Comparison of ENCODE assay signal across 8 mouse cellular contexts in genomic region chr11:120949863-120950262, GRCm38 (mm10). TPM values are rescaled to one million over a fixed set of nuclear protein-coding genes. Genes with fewer than 3 reads are reported as not detected.
A peak's percentile ranks its signal among the peaks of the same experiment; 100 is the strongest.
DNase-seq lines count a peak whose midpoint lies in the region; ATAC-seq and TF ChIP-seq lines count a peak whose summit lies in the region.

No protein-coding gene starts in this region.

- no peak overlapping the region for H3K27ac ChIP-seq in kidney, embryonic 16.5 days (ENCODE audit: low read length)
- H3K27ac ChIP-seq in embryonic facial prominence, embryonic 15.5 days (replicated peaks): no peak overlapping the region
- H3K27ac ChIP-seq in intestine, postnatal 0 days (ENCODE audit: low read depth, low read length): no peak overlapping the region; the same call in 1 of the 2 replicates
- H3K27ac ChIP-seq in neural tube, embryonic 14.5 days (ENCODE audit: low read depth, low read length): no peak overlapping the region

- peaks cover 33% of the 10 kb centered on the region for H3K4me1 ChIP-seq in kidney, embryonic 16.5 days (ENCODE audit: insufficient read depth, low read length)
- peaks cover 47% of the 10 kb centered on the region for H3K4me1 ChIP-seq in embryonic facial prominence, embryonic 15.5 days
- H3K4me1 ChIP-seq in intestine, postnatal 0 days (replicated peaks; ENCODE audit: control insufficient read depth, insufficient read depth, low read length): peaks cover 18% of the 10 kb centered on the region
- H3K4me1 ChIP-seq in neural tube, embryonic 14.5 days (ENCODE audit: control insufficient read depth, insufficient read depth, low read length): peaks cover 12% of the 10 kb centered on the region; the same call in 1 of the 2 replicates

- peak overlapping the region; percentile 50 for H3K4me3 ChIP-seq in kidney, embryonic 16.5 days (ENCODE audit: low read length)
- peak overlapping the region; percentile 58 for H3K4me3 ChIP-seq in embryonic facial prominence, embryonic 15.5 days (replicated peaks)
- peak overlapping the region; percentile 52 for H3K4me3 ChIP-seq in intestine, postnatal 0 days (ENCODE audit: low read depth, low read length)
- H3K4me3 ChIP-seq in neural tube, embryonic 14.5 days (ENCODE audit: low read depth, low read length): no peak overlapping the region

- 22% methylated on average over 10 of the region's 10 CpGs for WGBS in kidney, embryonic 16.5 days
- WGBS in embryonic facial prominence, embryonic 15.5 days: 15% methylated on average over 10 of the region's 10 CpGs
- 47% methylated on average over 10 of the region's 10 CpGs for WGBS in intestine, postnatal 0 days
- WGBS in neural tube, embryonic 14.5 days: 5% methylated on average over 10 of the region's 10 CpGs

- H3K9ac ChIP-seq in kidney, embryonic 16.5 days (replicated peaks; ENCODE audit: low read length): peak overlapping the region; percentile 66
- H3K9ac ChIP-seq in embryonic facial prominence, embryonic 15.5 days: no peak overlapping the region; the same call in 1 of the 2 replicates
- H3K9ac ChIP-seq in intestine, postnatal 0 days (ENCODE audit: low read depth, low read length): no peak overlapping the region
- no peak overlapping the region for H3K9ac ChIP-seq in neural tube, embryonic 14.5 days (replicated peaks; ENCODE audit: low read depth, low read length)

- H3K4me2 ChIP-seq in kidney, embryonic 16.5 days (replicated peaks; ENCODE audit: low read depth, low read length): peak overlapping the region; percentile 74
- peak overlapping the region; percentile 79 for H3K4me2 ChIP-seq in embryonic facial prominence, embryonic 15.5 days (replicated peaks)
- H3K4me2 ChIP-seq in intestine, postnatal 0 days (replicated peaks; ENCODE audit: low read depth): peak overlapping the region; percentile 90
- peak overlapping the region; percentile 62; the same call in 1 of the 2 replicates for H3K4me2 ChIP-seq in neural tube, embryonic 14.5 days (ENCODE audit: low read depth, low read length)

- no peaks in the 10 kb centered on the region for H3K36me3 ChIP-seq in kidney, embryonic 16.5 days (ENCODE audit: insufficient read depth, low read length)
- peaks cover under 1% of the 10 kb centered on the region; the same call in 1 of the 2 replicates for H3K36me3 ChIP-seq in embryonic facial prominence, embryonic 15.5 days
- H3K36me3 ChIP-seq in intestine, postnatal 0 days (ENCODE audit: control insufficient read depth, insufficient read depth): no peaks in the 10 kb centered on the region
- no peaks in the 10 kb centered on the region for H3K36me3 ChIP-seq in neural tube, embryonic 14.5 days (ENCODE audit: control insufficient read depth, insufficient read depth, low read length)

- peaks cover 4% of the 10 kb centered on the region; the same call in 1 of the 2 replicates for H3K27me3 ChIP-seq in kidney, embryonic 16.5 days (ENCODE audit: insufficient read depth, low read length)
- H3K27me3 ChIP-seq in embryonic facial prominence, embryonic 15.5 days: 0 out of 2 replicates have a peak, but pooled peaks cover 7% of the 10 kb centered on the region
- no peaks in the 10 kb centered on the region for H3K27me3 ChIP-seq in intestine, postnatal 0 days (replicated peaks; ENCODE audit: control insufficient read depth, insufficient read depth, low read length)
- peaks cover 22% of the 10 kb centered on the region for H3K27me3 ChIP-seq in neural tube, embryonic 14.5 days (ENCODE audit: control insufficient read depth, insufficient read depth, low read length)

- no peaks in the 10 kb centered on the region for H3K9me3 ChIP-seq in kidney, embryonic 16.5 days (ENCODE audit: low read length)
- no peaks in the 10 kb centered on the region for H3K9me3 ChIP-seq in embryonic facial prominence, embryonic 15.5 days (replicated peaks)
- no peaks in the 10 kb centered on the region for H3K9me3 ChIP-seq in intestine, postnatal 0 days (ENCODE audit: control insufficient read depth)
- no peaks in the 10 kb centered on the region for H3K9me3 ChIP-seq in neural tube, embryonic 14.5 days (ENCODE audit: control insufficient read depth, low read length)

- no peak for TF ChIP-seq CTCF in intestine, postnatal 0 days (IDR thresholded peaks at IDR 0.05; ENCODE audit: low read depth)

- ATAC-seq in kidney, embryonic 16.5 days (ENCODE audit: low FRiP score, low TSS enrichment): no peak
- ATAC-seq in embryonic facial prominence, embryonic 15.5 days (ENCODE audit: insufficient number of reproducible peaks, low FRiP score, low TSS enrichment, low read depth): no peak
- no peak for ATAC-seq in intestine, postnatal 0 days
- no peak for ATAC-seq in neural tube, embryonic 14.5 days (ENCODE audit: low read depth)

- DNase-seq in kidney, postnatal 14 days: no peak
- no peak for DNase-seq in right cerebral cortex, adult 18-20 months
- DNase-seq in MN1 (ENCODE audit: low spot score): no peak
- no peak for DNase-seq in cerebellum, adult 18-20 months

RNA-seq across cellular contexts. Expression of gene Slc16a3, which starts 1.6 kb away (rescaled TPM):
- polyA plus RNA-seq in kidney, embryonic 16.5 days (2015; fragmentation: Nextera tagmentation; extraction: Ambion mirVana): 63.5 and 66.4 TPM in 2 replicates
- polyA plus RNA-seq in embryonic facial prominence, embryonic 15.5 days (2015; fragmentation: Nextera tagmentation; extraction: Ambion mirVana): 67.2 and 72.2 TPM in 2 replicates
- 7.2 and 8.0 TPM in 2 replicates for polyA plus RNA-seq in intestine, postnatal 0 days (2015; fragmentation: Nextera tagmentation; extraction: Ambion mirVana)
- 2.9 and 4.6 TPM in 2 replicates for polyA plus RNA-seq in neural tube, embryonic 14.5 days (2014; fragmentation: Nextera tagmentation; extraction: Ambion mirVana)

RNA-seq across cellular contexts. Expression of gene Ccdc57, which starts 17.2 kb away (rescaled TPM):
- 8.6 and 9.2 TPM in 2 replicates for polyA plus RNA-seq in kidney, embryonic 16.5 days (2015; fragmentation: Nextera tagmentation; extraction: Ambion mirVana)
- 6.2 and 7.4 TPM in 2 replicates for polyA plus RNA-seq in embryonic facial prominence, embryonic 15.5 days (2015; fragmentation: Nextera tagmentation; extraction: Ambion mirVana)
- polyA plus RNA-seq in intestine, postnatal 0 days (2015; fragmentation: Nextera tagmentation; extraction: Ambion mirVana): 1.1 and 1.3 TPM in 2 replicates
- polyA plus RNA-seq in neural tube, embryonic 14.5 days (2014; fragmentation: Nextera tagmentation; extraction: Ambion mirVana): 6.1 and 6.7 TPM in 2 replicates

RNA-seq across cellular contexts. Expression of gene Csnk1d, which starts 41.3 kb away (rescaled TPM):
- polyA plus RNA-seq in kidney, embryonic 16.5 days (2015; fragmentation: Nextera tagmentation; extraction: Ambion mirVana): 150 and 154 TPM in 2 replicates
- polyA plus RNA-seq in embryonic facial prominence, embryonic 15.5 days (2015; fragmentation: Nextera tagmentation; extraction: Ambion mirVana): 123 and 125 TPM in 2 replicates
- polyA plus RNA-seq in intestine, postnatal 0 days (2015; fragmentation: Nextera tagmentation; extraction: Ambion mirVana): 62.0 and 65.6 TPM in 2 replicates
- 57.8 and 81.1 TPM in 2 replicates for polyA plus RNA-seq in neural tube, embryonic 14.5 days (2014; fragmentation: Nextera tagmentation; extraction: Ambion mirVana)
